Mouse (Mus musculus): ENCODE data around the gene Nfkb2. TPM values are rescaled to one million over a fixed set of nuclear protein-coding genes. Genes with fewer than 3 reads are reported as not detected.
A peak's percentile ranks its signal among the peaks of the same experiment; 100 is the strongest.

Nfkb2 gene
- polyA plus RNA-seq, 1 experiment from 2014 or later, result 2.1 TPM

DNA sequence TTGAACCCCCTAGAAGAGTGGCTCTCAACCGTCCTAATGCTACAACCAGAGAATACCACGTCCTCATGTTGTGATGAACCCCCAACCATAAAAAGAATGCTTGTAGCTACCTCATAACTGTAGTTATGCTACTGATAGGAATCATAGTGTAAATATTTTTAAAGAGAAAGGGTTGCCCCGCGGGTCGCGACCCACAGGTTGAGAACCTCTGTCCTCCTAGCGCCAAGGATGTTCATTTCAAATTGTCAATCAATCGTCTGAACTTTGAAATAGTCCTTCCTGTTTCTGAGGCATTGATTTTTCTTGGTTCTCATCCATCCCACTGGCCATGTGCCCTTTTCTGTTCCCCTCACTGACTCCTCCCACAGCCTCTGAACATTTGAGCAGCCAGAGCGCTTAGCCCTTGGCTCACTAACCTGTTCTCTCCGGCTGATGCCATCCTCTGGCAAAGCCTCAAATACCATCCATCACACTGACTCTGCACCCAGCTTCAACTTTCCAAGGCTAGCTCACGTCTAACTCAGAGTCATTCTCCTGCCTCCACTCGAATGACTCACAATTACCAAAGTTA lies 13.5 kb upstream of the Nfkb2 start:
- 76% methylated on average over 12 of the region's 12 CpGs for WGBS
- H3K9me3 ChIP-seq (ENCODE audit: control insufficient read depth, low read length), result no peaks in the 10 kb centered on the region
- H3K27ac ChIP-seq (replicated peaks; ENCODE audit: low read depth, low read length), result no peak overlapping the region
- no peak overlapping the region for H3K4me2 ChIP-seq (ENCODE audit: low read length)
- DNase-seq, result no peak
- H3K36me3 ChIP-seq (ENCODE audit: control insufficient read depth, insufficient read depth, low read length), result peaks cover 17% of the 10 kb centered on the region
- H3K4me3 ChIP-seq (replicated peaks; ENCODE audit: low read depth, low read length), result no peak overlapping the region
- H3K9ac ChIP-seq (replicated peaks; ENCODE audit: low read length), result no peak overlapping the region
- no peaks in the 10 kb centered on the region for H3K27me3 ChIP-seq (ENCODE audit: control insufficient read depth, insufficient read depth, low read length)
- no peak for ATAC-seq (ENCODE audit: low FRiP score, low TSS enrichment)
- no peaks in the 10 kb centered on the region for H3K4me1 ChIP-seq (ENCODE audit: control insufficient read depth, insufficient read depth, low read length)

DNA sequence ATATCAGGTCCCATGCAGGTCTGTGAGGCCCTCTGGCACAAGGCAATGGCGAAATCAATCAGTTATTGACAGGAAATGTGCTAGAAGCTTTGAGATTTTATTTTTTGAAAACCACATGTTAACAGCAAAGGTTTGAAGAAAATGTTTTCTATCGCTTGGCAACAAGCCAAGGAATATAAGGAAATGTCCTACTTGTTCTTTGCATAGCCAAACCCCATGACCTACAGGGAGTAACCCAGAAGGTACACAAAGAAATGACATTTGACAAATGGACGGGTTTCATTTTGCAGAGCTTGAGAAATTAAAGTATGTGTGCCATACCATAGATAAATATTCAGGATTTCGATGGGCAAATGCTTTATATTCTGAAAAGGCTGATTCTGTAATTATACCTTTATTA lies 7.2 kb upstream of the Nfkb2 start:
- no peak for ATAC-seq (ENCODE audit: low FRiP score, low TSS enrichment)
- WGBS, result 78% methylated on average over 4 of the region's 4 CpGs
- no peak overlapping the region for H3K9ac ChIP-seq (replicated peaks; ENCODE audit: low read length)
- no peaks in the 10 kb centered on the region for H3K4me1 ChIP-seq (ENCODE audit: control insufficient read depth, insufficient read depth, low read length)
- DNase-seq, result no peak
- H3K36me3 ChIP-seq (ENCODE audit: control insufficient read depth, insufficient read depth, low read length), result no peaks in the 10 kb centered on the region
- no peaks in the 10 kb centered on the region for H3K27me3 ChIP-seq (ENCODE audit: control insufficient read depth, insufficient read depth, low read length)
- H3K27ac ChIP-seq (replicated peaks; ENCODE audit: low read depth, low read length), result no peak overlapping the region
- H3K9me3 ChIP-seq (ENCODE audit: control insufficient read depth, low read length), result no peaks in the 10 kb centered on the region
- no peak overlapping the region for H3K4me3 ChIP-seq (replicated peaks; ENCODE audit: low read depth, low read length)
- no peak overlapping the region for H3K4me2 ChIP-seq (ENCODE audit: low read length)

DNA sequence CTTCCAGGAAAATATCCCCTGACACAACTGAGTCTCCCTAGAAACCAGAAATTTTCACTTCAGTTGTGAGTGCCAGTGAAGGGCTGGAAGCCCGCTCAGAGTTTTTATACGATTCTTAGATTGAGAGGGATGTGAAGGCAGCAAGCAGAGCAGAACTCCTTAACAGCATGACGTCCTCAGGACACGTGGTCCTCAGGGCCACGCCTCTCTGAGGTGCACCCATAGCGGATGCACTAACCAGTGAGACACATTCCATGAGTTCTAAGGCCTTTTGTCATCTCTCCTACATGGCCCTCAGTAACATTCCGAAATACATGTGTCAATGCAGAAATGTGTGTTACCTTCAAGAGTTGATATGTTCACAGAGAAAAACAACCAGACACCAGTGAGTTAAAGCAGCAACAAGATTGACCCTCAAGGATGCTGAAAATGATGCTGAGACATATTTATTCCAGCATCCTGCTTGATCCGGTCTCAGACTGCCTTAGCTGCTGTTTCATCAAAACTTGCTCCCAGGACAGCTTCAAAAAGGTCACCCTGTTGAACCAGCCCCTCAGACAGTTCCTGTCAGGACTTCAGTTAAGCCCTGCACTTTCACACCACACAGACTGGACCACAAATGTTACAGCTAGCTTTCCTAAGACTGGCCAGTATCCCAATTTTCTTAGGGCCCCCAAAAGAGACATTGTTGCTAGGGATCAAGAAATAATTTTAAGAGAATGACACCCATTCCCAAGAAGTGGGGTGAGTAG lies 3.6 kb upstream of the Nfkb2 start:
- DNase-seq (no peak), ATAC-seq (ENCODE audit: low FRiP score, low TSS enrichment) (no peak)
- Histone ChIP-seq H3K9me3 (ENCODE audit: control insufficient read depth, low read length) (no peaks in the 10 kb centered on the region), H3K4me2 (ENCODE audit: low read length) (no peak overlapping the region), H3K4me1 (ENCODE audit: control insufficient read depth, insufficient read depth, low read length) (peaks cover 10% of the 10 kb centered on the region), H3K27me3 (ENCODE audit: control insufficient read depth, insufficient read depth, low read length) (peaks cover 5% of the 10 kb centered on the region; the same call in 1 of the 2 replicates), H3K9ac (replicated peaks; ENCODE audit: low read length) (no peak overlapping the region), H3K36me3 (ENCODE audit: control insufficient read depth, insufficient read depth, low read length) (no peaks in the 10 kb centered on the region), H3K27ac (replicated peaks; ENCODE audit: low read depth, low read length) (no peak overlapping the region), H3K4me3 (replicated peaks; ENCODE audit: low read depth, low read length) (no peak overlapping the region)
- 43% methylated on average over 8 of the region's 8 CpGs for WGBS

DNA sequence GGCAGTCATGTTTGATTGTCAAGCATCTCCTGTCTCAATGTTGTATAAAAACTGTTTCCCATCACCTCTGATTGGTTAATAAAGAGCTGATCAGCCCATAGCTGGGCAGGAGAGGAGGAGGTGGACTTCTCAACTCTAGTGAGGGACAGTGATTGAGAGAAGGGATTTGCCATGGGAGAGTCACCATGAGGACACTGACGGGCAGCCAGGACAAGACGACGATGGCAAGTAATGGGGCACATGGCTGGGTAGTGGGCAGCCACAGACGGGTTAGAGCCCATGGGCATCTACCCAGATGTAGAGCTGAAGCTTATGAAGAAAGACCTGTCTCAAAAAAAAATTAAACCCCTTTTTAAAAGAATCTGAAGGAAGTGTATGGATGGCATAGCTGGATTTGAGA lies 1.6 kb upstream of the Nfkb2 start:
- no peaks in the 10 kb centered on the region for H3K9me3 ChIP-seq (ENCODE audit: control insufficient read depth, low read length)
- ATAC-seq (ENCODE audit: low FRiP score, low TSS enrichment) (no peak), DNase-seq (no peak)
- H3K4me2 ChIP-seq (ENCODE audit: low read length), result no peak overlapping the region
- no peaks in the 10 kb centered on the region for H3K36me3 ChIP-seq (ENCODE audit: control insufficient read depth, insufficient read depth, low read length)
- no peak overlapping the region for H3K4me3 ChIP-seq (replicated peaks; ENCODE audit: low read depth, low read length)
- H3K27me3 ChIP-seq (ENCODE audit: control insufficient read depth, insufficient read depth, low read length), result peaks cover 14% of the 10 kb centered on the region; the same call in 1 of the 2 replicates
- H3K4me1 ChIP-seq (ENCODE audit: control insufficient read depth, insufficient read depth, low read length), result peaks cover 14% of the 10 kb centered on the region
- H3K9ac ChIP-seq (replicated peaks; ENCODE audit: low read length), result no peak overlapping the region
- 90% methylated on average over 4 of the region's 4 CpGs for WGBS
- no peak overlapping the region for H3K27ac ChIP-seq (replicated peaks; ENCODE audit: low read depth, low read length)

DNA sequence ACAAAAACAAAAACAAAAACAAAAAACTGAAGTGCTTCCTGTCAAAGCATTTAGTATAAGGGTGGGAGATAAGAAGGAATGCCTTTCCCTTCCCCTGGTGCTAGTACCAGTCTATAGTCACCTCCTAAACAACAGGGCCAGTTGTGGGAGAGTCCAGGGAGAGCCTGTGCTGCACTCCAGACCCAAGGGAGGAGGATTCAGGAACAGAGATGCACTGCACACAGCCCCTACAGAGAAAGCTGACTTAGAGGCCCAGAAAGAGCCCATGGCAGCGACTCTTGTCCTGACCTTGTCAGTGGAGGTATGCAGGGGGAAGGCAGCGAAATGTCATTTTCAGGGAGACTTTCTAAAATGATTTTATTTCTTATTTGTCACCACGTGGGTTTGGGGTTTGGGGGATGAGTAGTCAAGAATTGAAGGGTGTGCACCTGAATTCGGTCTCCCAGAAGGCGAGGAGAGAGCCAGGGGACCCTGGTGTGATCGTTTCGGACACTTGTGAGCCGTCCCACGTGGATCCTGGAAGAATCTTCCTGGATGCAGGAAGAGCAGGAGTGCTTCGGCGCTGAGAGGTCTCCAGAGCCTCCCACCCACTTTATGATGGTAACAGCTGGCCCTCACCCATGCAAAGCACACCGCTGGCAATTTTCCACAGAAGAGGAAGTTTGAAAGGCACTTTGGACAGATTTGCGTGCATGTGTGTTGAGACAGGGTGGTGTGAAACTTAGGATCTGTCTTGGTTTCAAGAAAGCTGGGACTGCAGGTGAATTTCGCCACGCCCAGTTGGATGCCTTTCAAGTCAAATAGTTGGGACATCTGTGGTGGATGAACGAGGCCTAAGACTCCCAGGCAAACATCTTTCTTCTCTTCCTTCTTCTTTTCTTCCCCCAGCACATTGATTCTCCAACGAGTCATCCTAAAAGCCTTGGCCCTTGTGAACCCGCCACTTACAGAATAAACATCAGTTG lies 587 bp upstream of the Nfkb2 start:
- peak overlapping the region; percentile 42; the same call in 1 of the 2 replicates for H3K4me3 ChIP-seq (replicated peaks; ENCODE audit: low read depth, low read length)
- no peaks in the 10 kb centered on the region for H3K9me3 ChIP-seq (ENCODE audit: control insufficient read depth, low read length)
- H3K27me3 ChIP-seq (ENCODE audit: control insufficient read depth, insufficient read depth, low read length), result peaks cover 24% of the 10 kb centered on the region; the same call in 1 of the 2 replicates
- ATAC-seq (ENCODE audit: low FRiP score, low TSS enrichment), result no peak
- H3K36me3 ChIP-seq (ENCODE audit: control insufficient read depth, insufficient read depth, low read length), result no peaks in the 10 kb centered on the region
- peaks cover 14% of the 10 kb centered on the region for H3K4me1 ChIP-seq (ENCODE audit: control insufficient read depth, insufficient read depth, low read length)
- H3K27ac ChIP-seq (replicated peaks; ENCODE audit: low read depth, low read length), result no peak overlapping the region
- 56% methylated on average over 18 of the region's 18 CpGs for WGBS
- peak overlapping the region; percentile 65 for H3K4me2 ChIP-seq (ENCODE audit: low read length)
- DNase-seq, result no peak
- H3K9ac ChIP-seq (replicated peaks; ENCODE audit: low read length), result no peak overlapping the region

DNA sequence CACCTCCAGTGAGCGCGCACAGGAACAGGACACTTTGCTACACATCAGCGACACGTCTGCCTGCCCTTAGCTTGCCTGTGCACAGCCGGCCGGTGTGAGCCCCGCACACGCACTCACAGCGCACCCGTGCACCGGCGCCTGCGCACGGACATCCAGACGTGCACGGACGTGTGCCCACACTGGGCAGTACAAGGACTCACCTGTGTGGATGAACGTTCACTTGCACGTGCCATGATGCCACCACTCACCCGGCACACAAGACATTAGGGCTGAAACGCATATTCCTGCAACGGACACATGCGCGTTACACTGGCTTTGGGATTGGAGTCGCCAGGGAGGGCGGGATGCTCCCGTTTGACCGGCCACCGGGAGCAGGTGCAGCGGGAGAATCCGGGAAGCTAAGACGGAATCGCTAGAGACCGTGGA lies 801 bp downstream of the Nfkb2 start:
- WGBS, result under 1% methylated on average over 34 of the region's 34 CpGs
- Histone ChIP-seq H3K4me1 (ENCODE audit: control insufficient read depth, insufficient read depth, low read length) (peaks cover 14% of the 10 kb centered on the region), H3K4me2 (ENCODE audit: low read length) (peak overlapping the region; percentile 65), H3K27me3 (ENCODE audit: control insufficient read depth, insufficient read depth, low read length) (peaks cover 24% of the 10 kb centered on the region; the same call in 1 of the 2 replicates), H3K27ac (replicated peaks; ENCODE audit: low read depth, low read length) (no peak overlapping the region), H3K9me3 (ENCODE audit: control insufficient read depth, low read length) (no peaks in the 10 kb centered on the region), H3K9ac (replicated peaks; ENCODE audit: low read length) (peak overlapping the region; percentile 42; the same call in 1 of the 2 replicates), H3K36me3 (ENCODE audit: control insufficient read depth, insufficient read depth, low read length) (no peaks in the 10 kb centered on the region), H3K4me3 (replicated peaks; ENCODE audit: low read depth, low read length) (peak overlapping the region; percentile 42)
- DNase-seq (peak; percentile 35), ATAC-seq (ENCODE audit: low FRiP score, low TSS enrichment) (peak; percentile 37; the same call in 1 of the 2 replicates)

DNA sequence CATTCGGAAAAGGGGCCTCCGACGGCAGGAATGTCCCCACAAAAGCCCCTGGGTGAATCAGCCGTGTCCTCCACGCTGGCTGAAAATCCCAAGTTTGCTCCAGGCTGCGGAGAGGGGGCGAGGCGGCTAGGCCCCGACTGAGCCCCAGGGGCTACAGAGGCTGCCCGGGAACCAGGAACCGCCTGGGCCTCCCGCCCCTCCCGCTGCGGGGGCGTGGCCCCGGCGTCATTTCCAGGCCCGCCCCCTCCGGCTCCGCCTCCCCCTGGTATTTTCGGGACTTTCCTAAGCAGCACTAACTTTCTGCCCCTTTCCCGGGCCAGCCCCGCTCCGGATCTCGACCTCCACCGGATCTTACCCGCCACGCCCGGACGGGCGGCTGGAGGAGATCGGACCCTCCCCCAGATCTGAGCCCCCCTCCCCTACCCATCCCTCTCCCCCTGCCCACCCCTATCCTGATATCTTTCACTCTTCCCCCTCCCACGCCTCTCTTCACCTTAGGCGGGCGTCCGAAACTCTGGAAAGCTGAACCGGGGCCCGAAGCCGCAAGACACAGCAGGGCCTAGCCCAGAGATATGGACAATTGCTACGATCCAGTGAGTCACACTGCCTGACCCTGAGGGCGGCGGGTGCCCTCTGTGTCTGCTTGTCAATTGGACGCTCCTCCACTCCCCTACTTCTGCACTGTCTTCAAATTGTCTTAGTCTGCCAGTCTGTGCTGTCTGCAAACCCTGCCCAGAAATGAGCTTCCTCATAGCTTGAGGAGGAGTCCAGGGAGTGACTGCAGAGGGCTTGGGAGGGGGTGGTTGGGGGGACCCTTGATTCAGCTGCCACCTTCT lies 1.5 kb downstream of the Nfkb2 start:
- peaks cover 14% of the 10 kb centered on the region for H3K4me1 ChIP-seq (ENCODE audit: control insufficient read depth, insufficient read depth, low read length)
- peak overlapping the region; percentile 65 for H3K4me2 ChIP-seq (ENCODE audit: low read length)
- under 1% methylated on average over 43 of the region's 43 CpGs for WGBS
- peak overlapping the region; percentile 42; the same call in 1 of the 2 replicates for H3K9ac ChIP-seq (replicated peaks; ENCODE audit: low read length)
- H3K27me3 ChIP-seq (ENCODE audit: control insufficient read depth, insufficient read depth, low read length), result peaks cover 24% of the 10 kb centered on the region; the same call in 1 of the 2 replicates
- H3K27ac ChIP-seq (replicated peaks; ENCODE audit: low read depth, low read length), result no peak overlapping the region
- H3K36me3 ChIP-seq (ENCODE audit: control insufficient read depth, insufficient read depth, low read length), result no peaks in the 10 kb centered on the region
- ATAC-seq (ENCODE audit: low FRiP score, low TSS enrichment) (peak; percentile 53; the same call in 1 of the 2 replicates), DNase-seq (peak; percentile 84)
- H3K9me3 ChIP-seq (ENCODE audit: control insufficient read depth, low read length), result no peaks in the 10 kb centered on the region
- peak overlapping the region; percentile 42 for H3K4me3 ChIP-seq (replicated peaks; ENCODE audit: low read depth, low read length)

DNA sequence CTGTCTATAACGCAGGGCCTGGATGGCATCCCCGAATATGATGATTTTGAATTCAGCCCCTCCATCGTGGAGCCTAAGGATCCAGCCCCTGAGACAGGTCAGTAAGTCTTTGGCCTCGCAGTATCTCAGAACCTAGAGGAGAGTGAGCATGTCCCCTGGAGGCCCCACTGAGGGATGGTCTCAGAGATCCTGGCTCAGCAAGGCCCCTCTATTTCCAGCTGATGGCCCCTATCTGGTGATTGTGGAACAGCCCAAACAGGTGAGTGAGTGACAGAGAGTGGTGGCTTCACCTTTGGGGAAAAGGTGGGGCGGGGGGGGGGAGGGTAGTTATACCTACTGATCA lies 2.1 kb downstream of the Nfkb2 start:
- Histone ChIP-seq H3K27ac (replicated peaks; ENCODE audit: low read depth, low read length) (no peak overlapping the region), H3K4me1 (ENCODE audit: control insufficient read depth, insufficient read depth, low read length) (peaks cover 14% of the 10 kb centered on the region), H3K36me3 (ENCODE audit: control insufficient read depth, insufficient read depth, low read length) (peaks cover 3% of the 10 kb centered on the region; the same call in 1 of the 2 replicates), H3K27me3 (ENCODE audit: control insufficient read depth, insufficient read depth, low read length) (peaks cover 24% of the 10 kb centered on the region; the same call in 1 of the 2 replicates), H3K4me2 (ENCODE audit: low read length) (peak overlapping the region; percentile 65), H3K9me3 (ENCODE audit: control insufficient read depth, low read length) (no peaks in the 10 kb centered on the region), H3K9ac (replicated peaks; ENCODE audit: low read length) (no peak overlapping the region; the same call in 1 of the 2 replicates), H3K4me3 (replicated peaks; ENCODE audit: low read depth, low read length) (no peak overlapping the region)
- no peak for ATAC-seq (ENCODE audit: low FRiP score, low TSS enrichment)
- 62% methylated on average over 5 of the region's 5 CpGs for WGBS
- DNase-seq, result no peak
